Mouse (Mus musculus) thymus, adult 2 months (tissue): Measurements from ENCODE around the gene Tsen2. TPM values are rescaled to one million over a fixed set of nuclear protein-coding genes. Genes with fewer than 3 reads are reported as not detected.

ENCODE experiments used
- DNase-seq: peaks from one replicate; pipeline ENCODE4 v3.0.0; 2021
- H3K27ac ChIP-seq: fragments of 200-500 bp; 2 replicates; pipeline ENCODE4 v1.5.1; 2012; ENCODE audit warnings: low read length, control low read depth; ENCODE audit not compliant: control insufficient read depth, insufficient read depth
- H3K27me3 ChIP-seq: fragments of 200-500 bp; 2 replicates; pipeline ENCODE4 v1.6.1; 2012; ENCODE audit warnings: mild to moderate bottlenecking, low read length, moderate library complexity, mixed read lengths; ENCODE audit not compliant: control insufficient read depth, insufficient read depth
- H3K36me3 ChIP-seq: fragments of 200-500 bp; 2 replicates; pipeline ENCODE4 v1.6.1; 2012; ENCODE audit warnings: mild to moderate bottlenecking, low read length, moderate library complexity; ENCODE audit not compliant: control insufficient read depth, insufficient read depth
- H3K4me1 ChIP-seq: fragments of 200-500 bp; replicated peaks from 2 replicates; pipeline ENCODE4 v1.6.1; 2012; ENCODE audit warnings: low read length; ENCODE audit not compliant: control insufficient read depth, insufficient read depth
- H3K4me3 ChIP-seq: fragments of 200-500 bp; 2 replicates; pipeline ENCODE4 v1.5.1; 2012; ENCODE audit warnings: mild to moderate bottlenecking, low read length, control low read depth, moderate library complexity; ENCODE audit not compliant: control insufficient read depth, insufficient read depth
- CTCF ChIP-seq: fragments of 200-500 bp; IDR thresholded peaks from 2 replicates; pipeline ENCODE4 v1.5.1; 2012; ENCODE audit warnings: mild to moderate bottlenecking, control low read depth, low read length, moderate library complexity, borderline replicate concordance; ENCODE audit not compliant: control insufficient read depth, poor library complexity, insufficient read depth; ENCODE audit errors: extremely low read depth
- POLR2A ChIP-seq: fragments of 200-500 bp; IDR thresholded peaks from 2 replicates; pipeline ENCODE4 v1.6.1; 2012; ENCODE audit warnings: mild to moderate bottlenecking, low read length, control low read depth, moderate library complexity; ENCODE audit not compliant: control insufficient read depth, poor library complexity, insufficient read depth; ENCODE audit errors: extremely low read depth
- WGBS: fragments of 180-500 bp; shearing (Covaris S2); methylation state at CpG from one replicate; pipeline ENCODE4 v1.1.7; 2018; 5-methylcytosine and 5-hydroxymethylcytosine counted together
- polyA plus RNA-seq: library from polyadenylated mRNA; depleted of rRNA; stranded (reverse); fragments of >200 nt; gene quantifications from 2 replicates; pipeline ENCODE4 v1.2.3, GENCODE M21; 2012; rRNA removed

The Tsen2 gene
- polyA plus RNA-seq, 1 experiment, result 4.6 TPM

- TF ChIP-seq POLR2A (no peak), CTCF (no peak)
- no peaks in the 10 kb centered on the region for H3K27me3 ChIP-seq
- no peak overlapping the region for H3K27ac ChIP-seq
- H3K36me3 ChIP-seq, result peaks cover 82% of the 10 kb centered on the region
- no peak for DNase-seq
- no peak overlapping the region for H3K4me3 ChIP-seq
- H3K4me1 ChIP-seq, result peaks cover 18% of the 10 kb centered on the region
- 81% methylated on average over 3 of the region's 3 CpGs for WGBS
Measured at GRCm38 (mm10) chr6:115615983-115616382, 71.5 kb downstream of the Tsen2 start.

GRCm38 (mm10) chr6:115619818-115620217, 75.4 kb downstream of the Tsen2 start:
- peak; percentile 69 for DNase-seq

DNA sequence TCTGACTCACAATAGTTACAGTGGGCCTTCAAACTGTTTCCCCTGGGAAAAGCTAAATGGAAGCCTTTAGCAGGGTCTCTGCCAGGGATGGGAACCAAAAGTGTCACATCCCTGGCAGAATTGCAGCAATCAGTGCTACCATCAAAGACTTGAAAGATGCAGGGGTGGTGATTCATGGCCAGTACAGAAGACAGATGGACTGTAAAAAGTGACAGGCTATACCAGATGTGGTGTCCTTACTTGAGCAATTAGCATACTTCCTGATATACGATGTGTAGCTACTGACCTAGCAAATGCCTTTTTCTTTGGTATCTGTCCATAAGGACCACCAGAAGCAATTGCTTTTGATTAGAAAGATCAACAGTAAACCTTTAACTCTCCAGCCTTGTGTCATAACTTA, 76.5 kb downstream of the Tsen2 start:
- H3K36me3 ChIP-seq, result peaks cover 81% of the 10 kb centered on the region
- H3K27ac ChIP-seq, result no peak overlapping the region
- H3K4me3 ChIP-seq, result no peak overlapping the region
- no peaks in the 10 kb centered on the region for H3K27me3 ChIP-seq
- H3K4me1 ChIP-seq, result peaks cover 18% of the 10 kb centered on the region
- 77% methylated on average over 1 of the region's 1 CpGs for WGBS
- TF ChIP-seq POLR2A (no peak), CTCF (no peak)
- no peak for DNase-seq

More at GRCm38 (mm10) chr6:115619818-115620217, 75.4 kb downstream of the Tsen2 start:
- peaks cover 18% of the 10 kb centered on the region for H3K4me1 ChIP-seq
- peak overlapping the region; percentile 86 for H3K27ac ChIP-seq
- TF ChIP-seq POLR2A (no peak), CTCF (no peak)
- WGBS, result 39% methylated on average over 10 of the region's 10 CpGs
- H3K4me3 ChIP-seq, result no peak overlapping the region
- H3K36me3 ChIP-seq, result peaks cover 82% of the 10 kb centered on the region
- H3K27me3 ChIP-seq, result no peaks in the 10 kb centered on the region

- TF ChIP-seq POLR2A (no peak), CTCF (no peak)
- Histone ChIP-seq H3K36me3 (peaks cover 76% of the 10 kb centered on the region), H3K27ac (no peak overlapping the region), H3K4me3 (no peak overlapping the region), H3K27me3 (no peaks in the 10 kb centered on the region), H3K4me1 (no peaks in the 10 kb centered on the region)
- 97% methylated on average over 5 of the region's 5 CpGs for WGBS
- DNase-seq, result no peak
Measured at GRCm38 (mm10) chr6:115626121-115626520, 81.7 kb downstream of the Tsen2 start.

Other genes starting within 250 kb of the Tsen2 start
- 9.4 and 10.5 TPM in 2 replicates for gene Pparg, start 183.7 kb upstream of the Tsen2 start, polyA plus RNA-seq
- 3.0 TPM in 2 replicates for gene Mkrn2os, start 47.9 kb downstream of the Tsen2 start, polyA plus RNA-seq
- 158 and 166 TPM in 2 replicates for gene Mkrn2, start 57.2 kb downstream of the Tsen2 start, polyA plus RNA-seq
- 185 and 209 TPM in 2 replicates for gene Raf1, start 132.0 kb downstream of the Tsen2 start, polyA plus RNA-seq
- 1.4 and 2.5 TPM in 2 replicates for gene Tmem40, start 217.7 kb downstream of the Tsen2 start, polyA plus RNA-seq
- 16.8 and 19.5 TPM in 2 replicates for gene Cand2, start 229.9 kb downstream of the Tsen2 start, polyA plus RNA-seq